Mouse (Mus musculus) monocyte, adult 2 months (primary cell): ENCODE data around the gene Slc6a20b.

Source experiments
- DNase-seq, 2 experiments: peaks; one replicate each; pipeline ENCODE4 v3.0.0; 2022; ENCODE audit warnings: low spot score in 2 of 2, low read depth in 1 of 2

The Slc6a20b gene

GRCm38 (mm10) chr9:123595194-123595593 is 37.2 kb downstream of the Slc6a20b start:
- no peak for DNase-seq

- DNase-seq, result no peak
These were observed 43.0 kb downstream of the Slc6a20b start for GRCm38 (mm10) chr9:123589240-123589910.

- no peak for DNase-seq
These were observed 54.8 kb downstream of the Slc6a20b start for GRCm38 (mm10) chr9:123577360-123578192.

- no peak for DNase-seq
These were observed 77.8 kb downstream of the Slc6a20b start for GRCm38 (mm10) chr9:123554599-123554998.
